Mouse (Mus musculus): ENCODE results near the gene Samm50. TPM values are rescaled to one million over a fixed set of nuclear protein-coding genes. Genes with fewer than 3 reads are reported as not detected.
"Not testable (repeated sequence)": the region's sequence is repeated elsewhere in the genome, so short reads cannot be mapped to it uniquely, and the experiment has no call there.

The Samm50 gene
- total RNA-seq (2021): 100 to 1,000 TPM; 174 to 210 TPM
- long read RNA-seq, experiment 1, full-length matches to known transcripts: 76 of 122 reads
- long read RNA-seq, experiment 1, partial matches to known transcripts: 44 of 122 reads
- long read RNA-seq, experiment 1, other reads (novel, unspliced or antisense): 2 of 122 reads
- long read RNA-seq, experiment 2, full-length matches to known transcripts: 68 of 109 reads
- long read RNA-seq, experiment 2, partial matches to known transcripts: 39 of 109 reads
- long read RNA-seq, experiment 2, other reads (novel, unspliced or antisense): 2 of 109 reads

- peak; percentile 94 for DNase-seq (ENCODE audit: low spot score)
These were observed at the start of gene Samm50 for GRCm38 (mm10) chr15:84192058-84192791. Gene Samm50, plus strand, starts transcription at chr15:84192241.

GRCm38 (mm10) chr15:84156158-84156557 lies 35.9 kb upstream of the Samm50 start:
- DNase-seq (ENCODE audit: low spot score): no peak

- not testable (repeated sequence) for DNase-seq (ENCODE audit: low spot score)
These were observed 34.5 kb upstream of the Samm50 start for GRCm38 (mm10) chr15:84157530-84157929.

GRCm38 (mm10) chr15:84161871-84162270 lies 30.2 kb upstream of the Samm50 start:
- DNase-seq (ENCODE audit: low spot score): no peak

- DNase-seq (ENCODE audit: low spot score): no peak
These were observed 25.2 kb upstream of the Samm50 start for GRCm38 (mm10) chr15:84166818-84167217.

- DNase-seq (ENCODE audit: low spot score): peak; percentile 97
These were observed 24.4 kb upstream of the Samm50 start, which contains the start of gene Pnpla3 for GRCm38 (mm10) chr15:84167600-84167999. Gene Pnpla3, plus strand, starts transcription at chr15:84167837.

- peak; percentile 45 for DNase-seq (ENCODE audit: low spot score)
These were observed 23.6 kb upstream of the Samm50 start for GRCm38 (mm10) chr15:84168170-84169161.

- DNase-seq (ENCODE audit: low spot score): no peak
These were observed 22.5 kb upstream of the Samm50 start for GRCm38 (mm10) chr15:84169511-84169910.

- no peak for DNase-seq (ENCODE audit: low spot score)
These were observed 20.9 kb upstream of the Samm50 start for GRCm38 (mm10) chr15:84171166-84171565.

GRCm38 (mm10) chr15:84178733-84179132 lies 13.3 kb upstream of the Samm50 start:
- no peak for DNase-seq (ENCODE audit: low spot score)

GRCm38 (mm10) chr15:84182000-84182399 lies 10.0 kb upstream of the Samm50 start:
- DNase-seq (ENCODE audit: low spot score): peak; percentile 59

- DNase-seq (ENCODE audit: low spot score): peak; percentile 18
These were observed 8.1 kb upstream of the Samm50 start for GRCm38 (mm10) chr15:84183967-84184366.

- no peak for DNase-seq (ENCODE audit: low spot score)
These were observed 5.8 kb upstream of the Samm50 start for GRCm38 (mm10) chr15:84186196-84186595.

- no peak for DNase-seq (ENCODE audit: low spot score)
These were observed 3.0 kb upstream of the Samm50 start for GRCm38 (mm10) chr15:84188887-84189530.

- no peak for DNase-seq (ENCODE audit: low spot score)
These were observed 2.2 kb upstream of the Samm50 start for GRCm38 (mm10) chr15:84189881-84190280.

- no peak for DNase-seq (ENCODE audit: low spot score)
These were observed 350 bp upstream of the Samm50 start for GRCm38 (mm10) chr15:84191724-84192057.

- DNase-seq (ENCODE audit: low spot score): no peak
These were observed 4.6 kb downstream of the Samm50 start for GRCm38 (mm10) chr15:84196486-84197165.

- DNase-seq (ENCODE audit: low spot score): no peak
These were observed 15.3 kb downstream of the Samm50 start for GRCm38 (mm10) chr15:84207327-84207726.

- DNase-seq (ENCODE audit: low spot score): no peak
These were observed 17.7 kb downstream of the Samm50 start for GRCm38 (mm10) chr15:84209517-84210412.

- DNase-seq (ENCODE audit: low spot score): no peak
These were observed 18.4 kb downstream of the Samm50 start for GRCm38 (mm10) chr15:84210461-84210860.
